Mouse (Mus musculus): ENCODE measurements around the gene Plcl2.

- no peak for TF ChIP-seq CTCF (IDR thresholded peaks at IDR 0.05; ENCODE audit: control insufficient read depth, insufficient read depth, insufficient replicate concordance, low read depth, low read length)
- no peak for TF ChIP-seq POLR2A (IDR thresholded peaks at IDR 0.05; ENCODE audit: control insufficient read depth, low read depth, low read length)
These were observed 20.9 kb downstream of the Plcl2 start for GRCm38 (mm10) chr17:50530089-50530488.

Data from testis, adult 2 months (tissue).